Mouse (Mus musculus) adrenal gland, postnatal 14 days (tissue): ENCODE results near the gene Mrgpra2b. TPM values are rescaled to one million over a fixed set of nuclear protein-coding genes. Genes with fewer than 3 reads are reported as not detected.
"Not testable (repeated sequence)": the region's sequence is repeated elsewhere in the genome, so short reads cannot be mapped to it uniquely, and the experiment has no call there.

Experiments used
- DNase-seq: peaks from one replicate; pipeline ENCODE4 v3.0.0; 2021; ENCODE audit warnings: mixed read lengths
- long read RNA-seq, 2 experiments: library from polyadenylated mRNA; stranded (forward); transcript quantifications; one replicate each; pipeline ENCODE4 v2.0.0; 2021
- total RNA-seq: library from RNA; stranded (reverse); gene quantifications from 2 replicates; pipeline ENCODE4 v1.2.3, GENCODE M21; 2021

Mrgpra2b gene
- total RNA-seq, result not detected in 2 replicates
- long read RNA-seq, experiment 1, result 0 reads
- long read RNA-seq, experiment 2, result 0 reads

DNA sequence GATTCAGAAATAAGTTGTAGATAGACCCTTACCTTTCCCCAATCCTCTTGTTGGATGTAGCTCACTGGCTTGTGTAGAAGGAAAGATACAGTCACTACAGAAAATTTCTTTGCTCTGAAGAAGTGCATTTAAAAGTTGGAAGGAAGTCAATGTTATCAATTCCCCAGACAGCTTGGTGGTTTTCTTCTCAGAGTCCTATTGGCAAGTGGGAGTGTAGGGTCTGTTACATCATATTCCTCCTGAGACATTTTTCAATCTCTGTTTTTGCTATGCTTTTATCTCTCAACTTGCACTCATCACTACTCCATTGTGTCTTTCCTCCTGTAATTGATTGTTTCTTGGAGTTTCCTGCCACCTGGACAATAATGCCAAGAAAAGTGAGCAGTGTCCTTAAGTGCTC lies at the start of gene Mrgpra2b:
TSS of gene Mrgpra2b (minus strand) at position 101 of the 400 bp plus-strand sequence.
- no peak for DNase-seq

DNA sequence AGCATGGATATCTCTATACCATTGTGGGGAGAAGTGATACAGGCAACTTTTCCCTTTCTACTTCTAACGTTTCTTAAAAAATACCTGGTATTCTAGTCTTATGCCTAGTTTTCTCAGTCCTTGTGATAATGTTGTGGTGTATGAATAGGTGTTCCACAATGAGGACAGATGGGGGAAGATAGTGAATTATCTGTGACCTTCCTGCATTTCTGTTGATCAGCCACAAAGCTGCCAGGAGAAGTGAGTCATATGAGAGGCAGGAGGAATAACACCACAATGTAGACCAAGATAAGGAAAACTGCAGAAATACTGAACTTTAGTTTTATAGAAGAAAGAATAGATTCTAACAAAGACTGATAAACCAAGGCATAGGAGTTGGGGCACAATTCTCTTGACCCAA lies 12.3 kb downstream of the Mrgpra2b start:
- no peak for DNase-seq

DNA sequence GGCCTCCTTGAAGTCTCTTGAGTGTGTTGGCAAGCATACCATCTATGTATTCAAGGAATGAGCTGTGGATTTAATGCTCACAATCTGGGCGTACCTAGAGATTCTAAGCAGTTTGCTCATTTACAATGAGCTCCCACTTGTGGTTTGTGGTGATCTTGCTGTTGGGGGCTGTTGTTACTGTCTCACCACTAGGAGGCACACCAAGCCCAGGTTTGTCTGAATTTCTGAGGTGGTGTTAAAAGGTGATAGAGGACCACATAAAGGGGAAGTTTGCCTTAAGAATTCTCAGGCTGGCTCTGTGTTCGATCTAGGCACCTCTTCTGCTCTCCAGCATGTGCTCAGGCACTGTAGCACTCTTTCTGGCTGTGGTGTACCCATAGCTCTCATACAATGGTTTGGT lies 13.6 kb downstream of the Mrgpra2b start:
- DNase-seq, result no peak

DNA sequence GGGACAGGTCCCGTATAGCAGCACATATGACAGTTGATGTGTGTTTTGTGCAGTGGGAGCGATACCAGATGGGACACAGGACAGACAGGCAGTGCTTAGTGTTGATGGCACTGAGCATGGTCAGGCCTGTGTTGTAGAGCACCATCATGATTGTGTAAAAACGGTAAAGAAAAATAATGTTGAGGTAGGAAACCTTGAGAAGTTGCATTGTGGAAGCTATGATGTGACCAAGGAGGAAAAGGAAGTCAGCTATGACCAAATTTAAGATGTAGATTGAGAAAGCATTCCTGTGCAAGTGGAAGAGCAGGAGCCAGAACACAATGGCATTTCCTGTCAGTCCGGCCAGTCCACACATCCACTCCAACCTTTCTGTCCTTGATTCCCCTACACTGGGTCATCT lies 25.7 kb downstream of the Mrgpra2b start:
- no peak for DNase-seq

DNA sequence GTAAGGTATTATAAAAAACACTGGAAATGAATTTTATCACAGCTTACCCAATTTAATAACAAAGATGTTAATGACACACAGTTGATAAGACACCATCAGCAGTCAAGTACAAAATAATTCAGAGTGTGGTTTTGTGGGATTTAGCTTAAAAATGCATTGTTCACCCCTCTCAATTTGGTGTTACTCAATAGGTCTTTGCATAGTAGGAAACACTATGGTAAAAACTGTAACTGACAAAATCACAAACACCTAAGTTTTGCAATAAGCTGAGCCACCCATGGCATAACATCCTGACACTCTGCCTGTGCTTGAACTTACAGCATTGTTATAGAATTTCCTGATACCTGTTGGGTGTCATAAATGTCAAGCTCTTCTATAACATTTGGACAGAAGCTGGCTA lies 37.4 kb downstream of the Mrgpra2b start:
- DNase-seq, result not testable (repeated sequence)

DNA sequence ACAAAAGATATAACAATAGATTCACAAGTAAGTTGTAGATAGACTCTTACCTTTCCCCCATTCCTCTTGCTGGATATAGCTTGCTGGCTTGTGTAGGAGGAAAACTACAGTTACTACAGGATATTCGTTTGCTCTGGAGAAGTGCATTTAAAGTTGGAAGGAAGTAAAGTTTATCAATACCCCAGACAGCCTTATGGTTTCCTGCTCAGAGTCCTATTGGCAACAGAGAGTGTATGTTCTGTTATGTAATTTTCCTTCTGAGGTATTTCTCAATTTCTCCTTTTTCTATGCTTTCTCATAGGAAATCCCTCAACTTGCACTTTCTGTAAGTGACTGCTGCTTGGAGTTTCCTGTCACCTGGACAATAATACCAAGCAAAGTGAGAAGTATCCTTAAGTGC lies 39.2 kb downstream of the Mrgpra2b start:
- DNase-seq, result not testable (repeated sequence)

DNA sequence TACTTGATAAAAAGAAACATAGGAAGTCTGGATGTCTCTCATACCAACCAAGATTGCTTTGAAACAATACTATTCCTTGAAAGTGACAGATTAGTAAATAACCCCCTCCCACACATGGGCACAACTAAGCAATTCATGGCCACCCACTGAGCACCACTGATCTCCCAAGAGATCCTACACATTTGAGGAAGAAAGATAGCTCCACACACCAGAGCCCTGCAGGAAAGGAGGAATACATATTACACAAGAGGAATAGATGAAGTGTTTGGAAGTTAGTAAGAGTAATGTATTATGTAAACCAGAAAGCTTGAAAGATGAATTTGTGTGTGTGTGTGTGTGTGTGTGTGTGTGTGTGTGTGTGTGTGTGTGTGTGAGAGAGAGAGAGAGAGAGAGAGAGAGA lies 45.5 kb downstream of the Mrgpra2b start:
- DNase-seq, result not testable (repeated sequence)

DNA sequence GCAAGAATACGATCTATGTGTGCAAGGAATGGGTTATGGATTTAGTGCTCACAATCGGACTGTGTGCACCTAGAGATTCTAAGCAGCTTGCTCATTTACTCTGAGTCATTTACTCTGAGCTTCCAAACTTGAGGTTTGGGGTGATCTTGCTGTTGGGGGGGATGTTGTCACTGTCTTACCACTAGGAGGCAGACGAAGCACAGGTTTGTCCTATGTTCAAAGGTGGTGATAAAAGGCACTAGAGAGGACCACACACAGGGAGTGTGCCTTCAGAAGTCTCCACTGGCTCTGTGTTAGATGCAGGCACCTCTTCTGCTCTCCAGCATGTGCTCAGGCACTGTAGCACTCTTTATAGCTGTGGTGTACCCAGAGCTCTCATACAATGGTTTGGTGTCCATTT lies 54.8 kb downstream of the Mrgpra2b start:
- DNase-seq, result not testable (repeated sequence)

DNA sequence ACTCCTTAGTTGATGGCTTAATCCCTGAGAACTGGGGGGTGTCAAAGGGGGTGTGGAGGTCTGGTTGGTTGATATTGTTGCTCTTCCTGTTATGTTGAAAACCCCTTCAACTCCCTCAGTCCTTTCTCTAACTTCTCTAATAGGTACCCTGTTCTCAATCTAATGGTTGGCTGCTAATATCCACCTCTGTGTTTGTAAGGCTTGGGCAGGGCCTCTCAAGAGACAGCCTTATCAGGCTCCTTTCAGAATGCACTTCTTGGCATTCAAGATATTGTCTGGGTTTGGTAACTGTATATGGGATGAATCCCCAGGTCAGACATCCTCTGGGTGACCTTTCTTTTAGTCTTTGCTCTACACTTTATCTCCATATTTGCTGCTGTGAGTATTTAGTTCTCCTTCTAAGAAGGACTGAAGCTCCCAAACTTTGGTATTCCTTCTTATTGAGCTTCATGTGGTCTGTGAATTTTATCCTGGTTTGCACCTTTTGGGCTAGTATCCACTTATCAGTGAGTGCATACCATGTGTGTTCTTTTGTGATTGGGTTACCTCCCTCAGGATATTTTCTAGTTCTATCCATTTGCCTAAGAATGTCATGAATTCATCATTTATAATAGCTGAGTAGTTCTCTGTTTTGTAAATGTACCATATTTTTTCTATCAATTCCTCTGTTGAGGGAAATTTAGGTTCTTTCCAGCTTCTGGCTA lies 63.2 kb downstream of the Mrgpra2b start:
- DNase-seq, result not testable (repeated sequence)

DNA sequence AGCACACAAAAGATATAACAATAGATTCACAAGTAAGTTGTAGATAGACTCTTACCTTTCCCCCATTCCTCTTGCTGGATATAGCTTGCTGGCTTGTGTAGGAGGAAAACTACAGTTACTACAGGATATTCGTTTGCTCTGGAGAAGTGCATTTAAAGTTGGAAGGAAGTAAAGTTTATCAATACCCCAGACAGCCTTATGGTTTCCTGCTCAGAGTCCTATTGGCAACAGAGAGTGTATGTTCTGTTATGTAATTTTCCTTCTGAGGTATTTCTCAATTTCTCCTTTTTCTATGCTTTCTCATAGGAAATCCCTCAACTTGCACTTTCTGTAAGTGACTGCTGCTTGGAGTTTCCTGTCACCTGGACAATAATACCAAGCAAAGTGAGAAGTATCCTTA lies 76.6 kb downstream of the Mrgpra2b start, which contains the start of gene Mrgpra2a:
TSS of gene Mrgpra2a (minus strand) at position 125 of the 400 bp plus-strand sequence.
- not testable (repeated sequence) for DNase-seq

DNA sequence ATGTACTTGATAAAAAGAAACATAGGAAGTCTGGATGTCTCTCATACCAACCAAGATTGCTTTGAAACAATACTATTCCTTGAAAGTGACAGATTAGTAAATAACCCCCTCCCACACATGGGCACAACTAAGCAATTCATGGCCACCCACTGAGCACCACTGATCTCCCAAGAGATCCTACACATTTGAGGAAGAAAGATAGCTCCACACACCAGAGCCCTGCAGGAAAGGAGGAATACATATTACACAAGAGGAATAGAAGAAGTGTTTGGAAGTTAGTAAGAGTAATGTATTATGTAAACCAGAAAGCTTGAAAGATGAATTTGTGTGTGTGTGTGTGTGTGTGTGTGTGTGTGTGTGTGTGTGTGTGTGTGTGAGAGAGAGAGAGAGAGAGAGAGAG lies 82.9 kb downstream of the Mrgpra2b start:
- DNase-seq, result not testable (repeated sequence)

DNA sequence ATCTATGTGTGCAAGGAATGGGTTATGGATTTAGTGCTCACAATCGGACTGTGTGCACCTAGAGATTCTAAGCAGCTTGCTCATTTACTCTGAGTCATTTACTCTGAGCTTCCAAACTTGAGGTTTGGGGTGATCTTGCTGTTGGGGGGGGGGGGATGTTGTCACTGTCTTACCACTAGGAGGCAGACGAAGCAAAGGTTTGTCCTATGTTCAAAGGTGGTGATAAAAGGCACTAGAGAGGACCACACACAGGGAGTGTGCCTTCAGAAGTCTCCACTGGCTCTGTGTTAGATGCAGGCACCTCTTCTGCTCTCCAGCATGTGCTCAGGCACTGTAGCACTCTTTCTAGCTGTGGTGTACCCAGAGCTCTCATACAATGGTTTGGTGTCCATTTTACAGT lies 92.2 kb downstream of the Mrgpra2b start:
- DNase-seq, result not testable (repeated sequence)

DNA sequence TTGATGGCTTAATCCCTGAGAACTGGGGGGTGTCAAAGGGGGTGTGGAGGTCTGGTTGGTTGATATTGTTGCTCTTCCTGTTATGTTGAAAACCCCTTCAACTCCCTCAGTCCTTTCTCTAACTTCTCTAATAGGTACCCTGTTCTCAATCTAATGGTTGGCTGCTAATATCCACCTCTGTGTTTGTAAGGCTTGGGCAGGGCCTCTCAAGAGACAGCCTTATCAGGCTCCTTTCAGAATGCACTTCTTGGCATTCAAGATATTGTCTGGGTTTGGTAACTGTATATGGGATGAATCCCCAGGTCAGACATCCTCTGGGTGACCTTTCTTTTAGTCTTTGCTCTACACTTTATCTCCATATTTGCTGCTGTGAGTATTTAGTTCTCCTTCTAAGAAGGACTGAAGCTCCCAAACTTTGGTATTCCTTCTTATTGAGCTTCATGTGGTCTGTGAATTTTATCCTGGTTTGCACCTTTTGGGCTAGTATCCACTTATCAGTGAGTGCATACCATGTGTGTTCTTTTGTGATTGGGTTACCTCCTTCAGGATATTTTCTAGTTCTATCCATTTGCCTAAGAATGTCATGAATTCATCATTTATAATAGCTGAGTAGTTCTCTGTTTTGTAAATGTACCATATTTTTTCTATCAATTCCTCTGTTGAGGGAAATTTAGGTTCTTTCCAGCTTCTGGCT lies 100.7 kb downstream of the Mrgpra2b start:
- DNase-seq, result not testable (repeated sequence)

Other genes with a start within 250 kb of the Mrgpra2b start
- gene Mrgpra1, start 174.6 kb downstream of the Mrgpra2b start, total RNA-seq, result not detected in 2 replicates
- gene Mrgpra2a, start 76.7 kb downstream of the Mrgpra2b start, total RNA-seq, result not detected in 2 replicates
- gene Mrgpra3, start 72.5 kb upstream of the Mrgpra2b start, total RNA-seq, result not detected in 2 replicates